Mouse (Mus musculus) liver, adult 10 weeks (tissue): ENCODE results near the gene Prame. TPM values are rescaled to one million over a fixed set of nuclear protein-coding genes. Genes with fewer than 3 reads are reported as not detected.

ENCODE experiments used
- polyA plus RNA-seq: library from polyadenylated mRNA; stranded (reverse); fragments of 350-450 nt; fragmentation: Illumina TruSeq; extraction: RNeasy Lipid Tissue Mini Kit (QIAGEN cat#74804); gene quantifications from one replicate; pipeline ENCODE4 v1.2.3, GENCODE M21; 2014; ENCODE audit warnings: low read depth, low replicate concordance

The Prame gene
- polyA plus RNA-seq, result not detected

GRCm38 (mm10) chrX:135627605-135628004 is at the start of gene Prame:
Gene Prame, minus strand, starts transcription at chrX:135627705.

GRCm38 (mm10) chrX:135598677-135599076 is 28.8 kb downstream of the Prame start, which contains the start of gene Nxf7:
Gene Nxf7, minus strand, starts transcription at chrX:135598777.

Other genes starting within 250 kb of the Prame start
- not detected for gene Gm7903, start 193.9 kb downstream of the Prame start, polyA plus RNA-seq
- not detected for gene AV320801, start 133.1 kb downstream of the Prame start, polyA plus RNA-seq
- gene Nxf7, start 28.9 kb downstream of the Prame start, polyA plus RNA-seq, result not detected
- gene Tcp11x2, start 66.1 kb upstream of the Prame start, polyA plus RNA-seq, result not detected
- gene Tmsb15a, start 97.6 kb upstream of the Prame start, polyA plus RNA-seq, result not detected
- 5.6 TPM for gene Armcx5, start 115.0 kb upstream of the Prame start, polyA plus RNA-seq
- 10.7 TPM for gene Gprasp1, start 115.0 kb upstream of the Prame start, polyA plus RNA-seq
- 9.0 TPM for gene Bhlhb9, start 169.9 kb upstream of the Prame start, polyA plus RNA-seq
- gene Gprasp2, start 211.3 kb upstream of the Prame start, polyA plus RNA-seq, result 0.21 TPM